Mouse (Mus musculus) gastrocnemius, postnatal 4 days (tissue): ENCODE results near the gene Klra6. TPM values are rescaled to one million over a fixed set of nuclear protein-coding genes. Genes with fewer than 3 reads are reported as not detected.
"Not testable (repeated sequence)": the region's sequence is repeated elsewhere in the genome, so short reads cannot be mapped to it uniquely, and the experiment has no call there.

Experiments
- DNase-seq, 2 experiments: peaks; one replicate each; pipeline ENCODE4 v3.0.0; 2021 to 2022; ENCODE audit warnings: low spot score in 2 of 2, mixed read lengths in 2 of 2
- long read RNA-seq, 2 experiments: library from polyadenylated mRNA; stranded (forward); transcript quantifications; one replicate each; pipeline ENCODE4 v2.0.0; 2021
- total RNA-seq, 2 experiments: library from RNA; stranded (reverse); gene quantifications; 2 replicates each; pipeline ENCODE4 v1.2.3; 2021

The Klra6 gene
- total RNA-seq, result not detected
- long read RNA-seq, experiment 1, result 0 reads
- long read RNA-seq, experiment 2, result 0 reads

DNA sequence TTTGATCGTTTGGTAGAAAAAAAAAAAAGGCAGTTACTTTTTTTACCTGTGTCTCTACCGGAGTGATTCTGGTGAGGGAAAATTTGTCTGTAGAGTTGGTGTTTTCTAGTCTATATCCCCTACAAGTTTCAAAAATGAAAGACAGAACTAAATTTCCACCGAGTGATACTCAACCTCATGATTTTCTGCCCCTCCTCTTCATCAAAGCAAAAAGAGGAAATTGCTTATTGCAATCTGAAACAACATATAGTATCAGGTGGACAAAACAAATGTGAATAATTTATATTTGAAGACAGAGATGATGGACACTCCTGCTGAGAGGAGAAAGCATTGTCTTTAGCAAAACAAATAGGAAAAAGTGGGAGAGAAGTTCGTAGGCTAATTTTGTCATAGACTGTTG lies at the start of gene Klra6:
Gene Klra6, minus strand, starts transcription at position 101 of the 400 bp plus-strand sequence.
- DNase-seq, result no peak

GRCm38 (mm10) chr6:130067171-130067570 lies 40.4 kb upstream of the Klra6 start, which contains the start of gene Klra4:
Gene Klra4, minus strand, starts transcription at chr6:130067271.
- not testable (repeated sequence) for DNase-seq

DNA sequence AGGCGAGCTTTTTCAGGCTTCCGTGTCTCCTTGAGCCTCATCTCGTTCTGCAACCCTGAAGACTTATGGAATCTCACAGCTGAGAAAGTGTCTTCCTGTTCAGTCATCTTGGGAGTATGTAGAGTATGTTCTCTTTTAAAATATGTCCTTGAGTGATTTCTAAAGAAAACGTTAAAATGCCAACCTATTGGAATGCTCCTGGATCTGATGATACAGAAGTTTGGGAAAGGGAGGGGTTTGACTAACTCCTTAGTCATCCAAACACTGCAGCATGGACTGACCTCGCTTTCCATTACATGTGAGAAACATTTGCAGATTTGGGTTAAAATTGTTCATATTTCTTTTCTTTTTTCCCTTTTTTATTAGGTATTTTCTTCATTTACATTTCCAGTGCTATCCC lies 38.4 kb upstream of the Klra6 start:
- no peak for DNase-seq

DNA sequence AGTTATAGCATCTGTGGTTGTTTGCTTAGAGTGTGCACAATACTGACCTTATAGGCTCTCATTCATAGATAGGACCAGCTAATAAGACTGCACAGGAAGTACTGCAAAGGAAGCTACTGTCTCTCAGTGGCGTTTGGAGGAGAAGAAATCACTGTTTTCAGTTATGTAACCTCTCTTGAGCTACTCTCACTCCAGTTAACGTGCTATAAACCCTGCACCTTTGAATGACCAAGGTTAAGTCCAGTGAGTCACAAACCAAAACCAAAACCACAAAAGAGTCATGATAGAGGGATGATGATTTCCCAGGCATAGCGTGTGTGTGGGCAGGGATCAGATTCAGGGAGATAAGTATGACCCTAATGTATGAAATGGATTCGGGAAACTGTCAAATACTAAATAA lies 8.4 kb upstream of the Klra6 start:
- DNase-seq, result not testable (repeated sequence)

DNA sequence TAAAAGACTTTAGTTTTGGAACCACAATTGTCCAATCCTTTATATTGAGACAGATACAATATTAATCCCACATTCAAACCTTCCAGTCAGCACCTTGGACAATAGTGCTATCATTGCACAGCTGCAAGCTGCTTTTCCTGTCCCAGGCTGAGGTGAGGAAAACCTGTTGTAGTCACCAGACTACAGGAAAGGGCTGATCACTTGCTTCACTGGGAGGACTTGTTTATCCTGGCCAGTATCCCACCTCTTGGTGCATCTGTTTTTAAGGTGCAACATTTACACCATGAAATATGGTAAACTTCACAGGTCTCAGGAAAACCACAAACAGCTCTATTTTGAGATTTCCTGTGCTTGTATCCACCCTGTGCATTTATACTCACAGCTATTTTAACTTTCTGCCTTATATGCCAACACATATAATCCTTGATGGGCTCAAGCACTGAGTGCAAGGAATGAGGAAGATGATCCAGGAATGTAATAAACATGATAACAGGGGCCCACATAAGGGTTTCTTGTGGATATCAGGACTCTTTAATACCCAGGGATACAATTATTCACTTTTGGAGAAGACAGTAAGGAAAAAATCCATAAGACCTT lies 4.8 kb upstream of the Klra6 start:
- not testable (repeated sequence) for DNase-seq

Other genes starting within 250 kb of the Klra6 start
- gene Gm156, start 242.7 kb downstream of the Klra6 start, total RNA-seq, result not detected
- not detected for gene Gm17631, start 164.3 kb downstream of the Klra6 start, total RNA-seq
- gene Klra17, start 150.3 kb downstream of the Klra6 start, total RNA-seq, result not detected
- gene Klra5, start 109.3 kb downstream of the Klra6 start, total RNA-seq, result not detected
- not detected for gene Klra4, start 40.3 kb upstream of the Klra6 start, total RNA-seq
- not detected for gene Klra8, start 102.9 kb upstream of the Klra6 start, total RNA-seq
- gene Klra9, start 166.2 kb upstream of the Klra6 start, total RNA-seq, result not detected
- gene Klra7, start 206.4 kb upstream of the Klra6 start, total RNA-seq, result not detected